Mouse (Mus musculus): Measurements from ENCODE around the gene Zfp971.
"Not testable (repeated sequence)": the region's sequence is repeated elsewhere in the genome, so short reads cannot be mapped to it uniquely, and the experiment has no call there.

Gene Zfp971

GRCm38 (mm10) chr2:178023011-178023611, at the start of gene Zfp971:
Gene Zfp971, plus strand, starts transcription at chr2:178023284.
- peak in 1 of 2 experiments; percentile 18 for DNase-seq (ENCODE audit: low spot score in 2 of 2)

- DNase-seq (ENCODE audit: low spot score in 2 of 2), result not testable (repeated sequence)
Measured at GRCm38 (mm10) chr2:177974814-177975213, 48.3 kb upstream of the Zfp971 start.

GRCm38 (mm10) chr2:178019486-178019885, 3.6 kb upstream of the Zfp971 start:
- not testable (repeated sequence) for DNase-seq (ENCODE audit: low spot score in 2 of 2)

- DNase-seq (ENCODE audit: low spot score in 2 of 2), result not testable (repeated sequence)
Measured at GRCm38 (mm10) chr2:178020773-178021172, 2.3 kb upstream of the Zfp971 start.

- not testable (repeated sequence) for DNase-seq (ENCODE audit: low spot score in 2 of 2)
Measured at GRCm38 (mm10) chr2:178023861-178024260, 777 bp downstream of the Zfp971 start.

GRCm38 (mm10) chr2:178027601-178028000, 4.5 kb downstream of the Zfp971 start:
- not testable (repeated sequence) for DNase-seq (ENCODE audit: low spot score in 2 of 2)

GRCm38 (mm10) chr2:178058195-178058594, 35.1 kb downstream of the Zfp971 start:
- DNase-seq (ENCODE audit: low spot score in 2 of 2), result peak in 1 of 2 experiments; percentile 60

- not testable (repeated sequence) for DNase-seq (ENCODE audit: low spot score in 2 of 2)
Measured at GRCm38 (mm10) chr2:178078166-178078717, 55.2 kb downstream of the Zfp971 start, which contains the start of gene Zfp931. Gene Zfp931, minus strand, starts transcription at chr2:178078476.

Measured in cerebellum, postnatal 4 days (tissue).